Mouse (Mus musculus) embryo, embryonic 10.5 days (tissue): ENCODE results near the gene Rcbtb1.
"Not testable (repeated sequence)": the region's sequence is repeated elsewhere in the genome, so short reads cannot be mapped to it uniquely, and the experiment has no call there.

Source experiments
- DNase-seq: peaks from one replicate; pipeline ENCODE4 v3.0.0-alpha.2; 2015; ENCODE audit warnings: low spot score

Gene Rcbtb1

GRCm38 (mm10) chr14:59200711-59201603 lies at the start of gene Rcbtb1:
Gene Rcbtb1 (plus strand): TSS chr14:59201209.
- peak; percentile 96 for DNase-seq

DNA sequence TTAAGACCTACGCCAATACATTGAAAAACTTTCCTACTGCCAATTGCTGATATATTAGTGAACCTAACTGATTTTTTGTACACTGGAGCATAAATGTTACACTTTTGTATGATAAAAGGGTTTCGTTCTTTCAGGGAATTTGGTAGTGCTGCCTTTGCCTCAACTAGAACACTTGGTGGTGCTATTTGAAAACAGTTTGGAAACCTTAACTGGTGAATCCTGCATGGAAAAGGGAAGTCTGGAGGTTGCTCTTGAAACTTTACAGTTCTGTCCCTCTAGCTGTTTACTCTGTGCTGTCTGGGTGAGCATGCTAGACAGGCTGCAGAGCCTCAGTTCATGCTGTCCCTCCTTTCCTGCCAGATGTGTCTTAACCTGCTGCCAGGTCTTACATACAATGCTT lies 45.4 kb upstream of the Rcbtb1 start:
- peak; percentile 18 for DNase-seq

DNA sequence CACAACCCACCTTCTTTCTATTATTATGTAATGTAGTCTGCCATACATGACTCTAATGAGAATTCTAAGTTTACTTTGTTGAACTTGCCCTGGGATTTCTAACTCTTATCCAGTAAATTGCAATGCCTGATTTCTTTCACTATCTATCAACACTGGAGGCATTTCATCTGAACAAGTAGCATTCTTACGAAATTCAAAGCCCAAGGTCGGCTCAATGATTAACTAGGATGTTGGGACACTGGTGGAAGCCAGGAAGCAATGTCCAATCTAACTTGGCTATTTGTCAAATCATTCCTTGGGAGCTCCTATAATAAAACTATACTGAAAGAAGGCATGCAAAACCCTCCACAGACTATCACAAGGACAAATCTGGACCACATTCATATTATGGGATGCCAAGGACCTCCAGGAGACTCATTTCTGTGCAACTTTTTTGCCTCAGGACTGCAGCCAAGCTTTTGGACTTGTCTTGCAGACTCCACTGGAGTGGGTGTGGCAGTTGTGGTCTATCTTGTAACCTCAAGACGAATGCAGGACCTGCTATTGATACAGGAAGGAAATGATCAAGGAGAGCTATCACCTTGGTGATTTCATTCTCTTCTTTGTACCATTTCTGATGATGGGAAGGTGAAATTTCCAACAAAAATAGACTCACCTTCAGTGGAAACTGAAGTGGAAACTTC lies 43.9 kb upstream of the Rcbtb1 start:
- no peak for DNase-seq

- DNase-seq: no peak
Observed at GRCm38 (mm10) chr14:59178649-59179048, 22.4 kb upstream of the Rcbtb1 start, which contains the start of gene Gm5142. Gene Gm5142 (minus strand): TSS chr14:59178749.

- no peak for DNase-seq
Observed at GRCm38 (mm10) chr14:59182732-59183131, 18.3 kb upstream of the Rcbtb1 start.

GRCm38 (mm10) chr14:59185514-59185913 lies 15.5 kb upstream of the Rcbtb1 start:
- no peak for DNase-seq

- no peak for DNase-seq
Observed at GRCm38 (mm10) chr14:59186121-59186520, 14.9 kb upstream of the Rcbtb1 start.

GRCm38 (mm10) chr14:59201604-59202215 lies 701 bp downstream of the Rcbtb1 start:
- DNase-seq: peak; percentile 55

DNA sequence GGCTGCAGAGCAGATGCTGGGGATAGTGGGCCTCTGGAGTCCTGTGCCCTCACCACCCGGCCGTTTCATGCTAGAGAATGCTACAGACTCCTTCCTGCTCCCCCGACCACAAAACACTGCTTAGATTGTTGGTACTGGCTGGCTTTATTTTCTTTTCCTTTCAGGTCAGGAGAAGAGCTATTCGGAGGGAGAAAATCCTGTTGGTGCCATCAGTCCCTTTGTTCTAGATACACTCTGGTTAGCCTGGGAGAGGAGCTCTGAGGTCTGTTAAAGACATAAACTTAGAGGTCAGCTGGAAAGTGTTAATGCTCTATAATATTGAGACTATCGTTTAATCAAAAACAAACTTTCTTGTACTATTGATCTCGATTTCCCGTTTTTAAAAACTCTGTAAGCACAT lies 4.5 kb downstream of the Rcbtb1 start:
- DNase-seq: peak; percentile 60

DNA sequence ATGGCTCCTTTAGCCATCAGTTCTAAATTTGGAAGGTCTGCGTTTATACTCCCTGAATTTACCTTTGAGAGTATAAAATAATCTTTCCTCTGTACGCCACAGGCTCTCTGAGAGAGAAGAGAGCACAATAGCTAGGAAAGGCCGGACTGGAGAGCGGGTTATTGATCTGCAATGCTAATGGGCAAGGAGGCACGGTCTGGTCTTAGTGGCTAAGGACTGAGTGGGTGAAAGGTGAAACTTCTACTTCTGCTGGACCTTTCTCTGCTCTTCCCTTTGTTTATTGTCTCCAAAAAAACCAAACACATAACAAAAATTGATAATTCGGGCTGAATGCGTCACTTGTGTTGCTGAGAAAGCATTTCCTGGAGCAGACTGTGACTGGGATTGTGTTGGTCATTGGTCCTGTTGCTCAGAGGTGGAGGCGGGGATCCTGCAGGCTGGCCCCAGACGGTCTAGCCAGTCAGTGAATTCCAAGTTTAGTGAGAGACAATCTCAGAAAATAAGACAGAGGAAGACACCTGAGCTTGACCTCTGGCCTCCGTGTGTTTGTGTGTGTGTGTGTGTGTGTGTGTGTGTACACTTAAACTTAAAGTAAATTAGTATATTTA lies 5.1 kb downstream of the Rcbtb1 start:
- DNase-seq: peak; percentile 55

DNA sequence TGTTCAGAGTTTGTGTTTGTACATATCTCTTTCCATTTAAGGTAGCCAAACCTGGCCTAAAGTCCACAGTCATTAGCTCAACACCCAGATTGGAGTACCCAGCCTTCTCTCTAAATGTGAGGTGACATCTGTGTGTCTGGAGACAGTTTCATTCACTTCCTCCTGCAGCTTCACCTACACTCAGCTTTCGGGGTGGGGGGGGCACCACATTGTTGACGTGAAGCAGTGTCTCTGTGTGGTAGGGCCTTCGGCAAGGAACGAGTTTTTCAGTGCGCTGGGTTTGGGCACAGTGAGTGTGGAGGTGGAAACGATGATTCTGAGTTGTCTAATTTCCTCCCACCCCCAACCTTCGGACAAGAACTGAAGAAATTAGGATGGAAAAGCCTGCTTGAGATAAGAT lies 8.0 kb downstream of the Rcbtb1 start:
- no peak for DNase-seq

- DNase-seq: no peak
Observed at GRCm38 (mm10) chr14:59209816-59210215, 8.8 kb downstream of the Rcbtb1 start.

GRCm38 (mm10) chr14:59219241-59219640 lies 18.2 kb downstream of the Rcbtb1 start:
- DNase-seq: no peak

DNA sequence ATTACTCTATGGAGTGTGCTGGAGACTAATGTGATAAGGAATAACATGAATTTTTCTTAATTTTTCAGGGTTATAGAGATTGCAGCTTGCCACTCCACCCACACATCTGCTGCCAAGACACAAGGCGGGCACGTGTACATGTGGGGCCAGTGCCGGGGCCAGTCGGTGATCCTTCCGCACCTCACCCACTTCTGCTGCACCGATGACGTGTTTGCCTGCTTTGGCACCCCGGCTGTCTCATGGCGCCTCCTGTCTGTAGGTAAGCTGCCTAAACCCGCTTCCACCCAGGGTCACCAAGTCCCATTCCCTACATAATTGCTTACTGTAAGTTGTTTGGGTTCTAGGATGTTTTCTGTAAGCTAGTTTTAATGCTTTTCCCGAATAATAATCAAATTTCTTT lies 25.2 kb downstream of the Rcbtb1 start:
- no peak for DNase-seq

DNA sequence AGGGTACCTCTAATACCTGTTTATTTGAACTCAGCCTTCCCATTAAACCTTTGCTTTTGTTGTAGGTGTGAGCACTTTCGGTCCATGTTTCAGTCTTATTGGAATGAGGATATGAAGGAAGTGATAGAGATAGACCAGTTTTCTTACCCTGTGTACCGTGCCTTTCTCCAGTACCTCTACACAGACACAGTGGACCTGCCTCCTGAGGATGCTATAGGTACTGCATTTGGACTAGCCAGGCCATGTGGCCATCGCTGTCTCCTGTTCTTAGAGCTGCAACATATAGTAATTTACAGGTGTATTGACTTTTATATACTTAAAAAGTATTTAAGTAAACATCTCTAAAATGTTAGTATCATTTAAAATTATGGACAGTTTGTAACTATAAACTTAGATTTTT lies 28.8 kb downstream of the Rcbtb1 start:
- no peak for DNase-seq

- DNase-seq: no peak
Observed at GRCm38 (mm10) chr14:59230331-59230966, 29.4 kb downstream of the Rcbtb1 start.

DNA sequence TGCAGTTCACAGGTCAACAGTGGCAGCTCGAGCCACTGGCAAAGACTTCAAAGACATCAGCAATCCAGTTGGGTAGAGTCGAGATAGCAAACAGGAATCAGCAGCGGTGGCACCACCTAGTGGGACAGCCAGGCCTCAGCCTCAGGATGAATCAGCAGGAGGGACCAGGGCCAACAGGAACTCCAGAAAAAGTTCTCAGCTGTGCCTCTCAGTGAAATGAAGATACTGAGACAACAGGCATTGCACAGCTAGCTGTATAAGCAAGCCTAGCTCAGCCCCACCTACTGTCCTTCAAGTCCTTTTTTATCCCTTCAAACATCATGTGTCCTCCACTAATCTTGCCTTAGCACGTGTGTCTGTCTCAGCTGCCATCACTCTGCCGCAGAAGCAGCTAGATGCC lies 31.0 kb downstream of the Rcbtb1 start:
- no peak for DNase-seq

GRCm38 (mm10) chr14:59233635-59234034 lies 32.6 kb downstream of the Rcbtb1 start:
- DNase-seq: no peak

- DNase-seq: peak; percentile 45
Observed at GRCm38 (mm10) chr14:59250350-59250749, 49.3 kb downstream of the Rcbtb1 start.

DNA sequence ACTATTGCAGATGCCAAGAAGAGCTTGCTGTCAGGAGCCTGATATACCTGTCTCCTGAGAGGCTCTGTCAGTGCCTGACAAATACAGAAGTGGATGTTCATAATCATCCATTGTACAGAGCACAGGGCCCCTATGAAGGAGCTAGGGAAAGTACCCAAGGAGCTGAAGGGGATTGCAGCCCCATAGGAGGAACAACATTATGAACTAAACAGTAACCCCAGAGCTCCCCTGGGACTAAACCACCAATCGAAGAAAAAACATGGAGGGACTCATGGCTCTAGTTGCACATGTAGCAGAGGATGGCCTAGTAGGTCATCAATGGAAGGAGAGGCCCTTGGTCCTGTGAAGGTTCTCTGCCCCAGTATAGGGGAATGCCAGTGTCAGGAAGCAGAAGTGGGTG lies 54.9 kb downstream of the Rcbtb1 start:
- DNase-seq: not testable (repeated sequence)

- DNase-seq: no peak
Observed at GRCm38 (mm10) chr14:59260056-59260455, 59.0 kb downstream of the Rcbtb1 start, which contains the start of gene Gm6904. Gene Gm6904 (minus strand): TSS chr14:59260216.

- DNase-seq: not testable (repeated sequence)
Observed at GRCm38 (mm10) chr14:59274961-59275360, 74.0 kb downstream of the Rcbtb1 start.
